Mouse (Mus musculus): ENCODE data around the gene Gm38655. TPM values are rescaled to one million over a fixed set of nuclear protein-coding genes. Genes with fewer than 3 reads are reported as not detected.
"Not testable (repeated sequence)": the region's sequence is repeated elsewhere in the genome, so short reads cannot be mapped to it uniquely, and the experiment has no call there.

Gm38655 gene
- polyA plus RNA-seq (2016; fragmentation: Nextera tagmentation; extraction: Ambion mirVana): not detected in 2 replicates

DNA sequence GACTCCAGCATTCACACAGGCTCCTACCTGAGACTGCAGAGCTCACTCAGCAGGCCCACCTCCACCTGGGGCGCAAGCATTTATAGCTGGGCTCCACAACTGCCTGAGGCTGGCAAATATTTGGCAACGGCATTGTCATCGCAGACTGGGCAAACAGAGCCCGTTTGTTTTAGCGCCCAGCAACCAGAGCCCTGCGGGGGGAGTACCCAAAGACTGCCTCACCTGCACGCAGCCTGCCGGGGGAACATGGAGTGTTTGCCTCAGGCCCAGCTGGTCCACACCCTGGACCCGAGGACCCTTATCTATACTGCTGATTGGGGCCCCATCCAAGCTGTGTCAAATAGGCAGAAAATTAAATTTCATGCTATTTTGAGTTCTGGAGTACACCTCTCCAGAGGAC is at the start of gene Gm38655:
Gene Gm38655 (minus strand): TSS at position 61 of the 400 bp plus-strand sequence.
- Histone ChIP-seq H3K36me3 (no peaks in the 10 kb centered on the region), H3K27ac (no peak within 1 kb of the TSS), H3K9ac (no peak within 1 kb of the TSS), H3K4me2 (replicated peaks) (no peak within 1 kb of the TSS), H3K4me1 (no peaks in the 10 kb centered on the region), H3K9me3 (no peaks in the 10 kb centered on the region), H3K27me3 (no peaks in the 10 kb centered on the region), H3K4me3 (no peak within 1 kb of the TSS)
- 57% methylated on average over 9 of the region's 9 CpGs for WGBS
- ATAC-seq (ENCODE audit: insufficient number of reproducible peaks, insufficient read depth, low FRiP score, low TSS enrichment): no peak

DNA sequence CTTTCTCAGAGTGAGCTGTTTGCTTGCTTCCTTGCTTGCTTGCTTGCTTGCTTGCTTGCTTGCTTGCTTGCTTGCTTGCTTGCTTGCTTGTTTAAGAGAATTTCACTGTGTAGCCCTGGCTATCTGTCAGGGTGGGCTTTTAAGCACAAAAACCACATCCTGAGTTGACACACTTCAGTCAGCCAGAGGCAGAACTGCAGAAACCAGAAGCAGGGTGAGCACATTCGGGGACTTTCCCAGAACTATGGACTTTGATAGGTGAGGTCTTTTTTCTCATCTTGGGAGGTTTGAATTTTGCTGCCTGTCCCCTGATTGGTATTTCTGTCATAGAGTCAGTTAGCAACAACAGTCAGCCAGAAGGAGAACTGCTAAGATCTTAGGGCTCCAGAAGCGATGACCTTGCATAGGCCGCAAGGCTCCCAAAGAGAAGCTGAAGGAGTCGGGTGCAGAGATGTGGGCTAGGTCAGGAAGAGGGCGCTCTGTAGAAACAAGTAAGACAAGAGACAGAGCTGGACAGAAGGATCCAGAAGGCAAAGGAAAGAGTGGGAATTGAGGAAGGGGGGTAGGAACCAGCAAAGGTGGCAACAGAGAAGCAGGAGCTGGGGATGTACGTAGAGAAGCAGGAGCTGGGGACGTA is 49.4 kb upstream of the Gm38655 start:
- no peaks in the 10 kb centered on the region for H3K9me3 ChIP-seq
- H3K27me3 ChIP-seq: no peaks in the 10 kb centered on the region
- ATAC-seq (ENCODE audit: insufficient number of reproducible peaks, insufficient read depth, low FRiP score, low TSS enrichment): no peak
- H3K4me1 ChIP-seq: peaks cover 12% of the 10 kb centered on the region
- WGBS: 89% methylated on average over 7 of the region's 7 CpGs
- H3K4me2 ChIP-seq (replicated peaks): no peak overlapping the region
- H3K36me3 ChIP-seq: peaks cover 44% of the 10 kb centered on the region
- H3K4me3 ChIP-seq: no peak overlapping the region
- no peak overlapping the region for H3K9ac ChIP-seq
- no peak overlapping the region for H3K27ac ChIP-seq

DNA sequence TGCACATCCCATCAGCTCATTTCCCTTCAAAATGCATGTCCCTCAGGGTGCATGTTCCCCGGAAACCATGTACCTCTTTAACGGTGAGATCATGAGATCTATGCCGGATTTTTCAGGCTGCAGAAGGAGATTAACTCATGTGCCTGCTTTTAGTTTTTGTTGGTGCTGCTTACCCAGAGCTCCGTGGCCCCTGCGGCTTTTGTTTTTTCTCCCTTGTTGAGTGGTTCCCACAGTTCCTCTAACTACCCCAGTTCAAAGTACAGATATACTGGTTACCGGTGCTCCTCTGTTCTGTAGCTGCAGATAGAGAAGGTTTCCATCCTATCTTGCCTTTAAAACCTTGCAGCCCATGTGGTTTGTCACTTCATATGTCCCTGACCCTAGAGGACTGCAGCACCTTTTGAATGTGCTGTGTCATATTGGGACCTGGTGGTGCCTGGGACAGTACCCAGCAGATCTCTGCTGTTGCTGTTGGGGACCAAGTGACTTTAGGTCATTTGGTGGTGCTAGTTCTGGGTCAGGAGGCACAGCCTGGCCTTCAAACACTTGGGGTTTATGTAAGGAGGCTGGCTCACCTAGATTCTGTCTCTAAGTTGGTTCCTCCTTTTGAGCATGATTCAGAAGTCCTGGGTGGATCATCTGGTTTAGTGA is 47.8 kb upstream of the Gm38655 start:
- no peaks in the 10 kb centered on the region for H3K27me3 ChIP-seq
- H3K9ac ChIP-seq: no peak overlapping the region
- H3K4me3 ChIP-seq: peak overlapping the region; percentile 39
- peak overlapping the region; percentile 19; the same call in 1 of the 2 replicates for H3K27ac ChIP-seq
- H3K9me3 ChIP-seq: no peaks in the 10 kb centered on the region
- peaks cover 12% of the 10 kb centered on the region for H3K4me1 ChIP-seq
- H3K36me3 ChIP-seq: peaks cover 47% of the 10 kb centered on the region
- ATAC-seq (ENCODE audit: insufficient number of reproducible peaks, insufficient read depth, low FRiP score, low TSS enrichment): no peak
- peak overlapping the region; percentile 79 for H3K4me2 ChIP-seq (replicated peaks)
- WGBS: 41% methylated on average over 6 of the region's 6 CpGs

DNA sequence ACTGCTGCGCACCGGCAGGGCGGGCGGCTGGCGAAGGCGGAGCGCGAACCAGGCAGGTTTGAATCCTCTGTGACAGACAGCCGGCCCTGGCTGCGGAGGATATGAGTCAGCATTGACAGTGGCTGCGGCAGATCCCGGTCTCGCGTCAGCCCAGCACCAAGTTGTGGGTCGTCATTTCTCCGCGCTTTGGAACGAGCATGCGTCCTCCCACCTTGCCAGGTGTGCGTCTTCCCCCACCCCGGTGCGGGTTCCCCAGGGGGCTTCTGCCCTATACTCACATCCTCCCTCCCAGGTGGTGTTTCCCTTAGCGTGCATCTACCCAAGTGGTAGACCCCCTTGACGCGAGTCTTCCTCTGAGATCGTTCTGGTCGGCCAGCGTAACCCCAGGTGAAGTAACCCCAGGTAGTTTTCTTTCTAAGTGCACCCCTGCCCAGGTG is 47.3 kb upstream of the Gm38655 start:
- peak overlapping the region; percentile 79 for H3K4me2 ChIP-seq (replicated peaks)
- H3K4me1 ChIP-seq: peaks cover 12% of the 10 kb centered on the region
- H3K36me3 ChIP-seq: peaks cover 45% of the 10 kb centered on the region
- peak overlapping the region; percentile 19; the same call in 1 of the 2 replicates for H3K27ac ChIP-seq
- not testable (repeated sequence) for H3K9ac ChIP-seq, H3K9me3 ChIP-seq, H3K27me3 ChIP-seq
- peak overlapping the region; percentile 39 for H3K4me3 ChIP-seq
- ATAC-seq (ENCODE audit: insufficient number of reproducible peaks, insufficient read depth, low FRiP score, low TSS enrichment): 0 out of 2 replicates have a peak, but pooled peaks have one; percentile 25
- 17% methylated on average over 14 of the region's 28 CpGs for WGBS

DNA sequence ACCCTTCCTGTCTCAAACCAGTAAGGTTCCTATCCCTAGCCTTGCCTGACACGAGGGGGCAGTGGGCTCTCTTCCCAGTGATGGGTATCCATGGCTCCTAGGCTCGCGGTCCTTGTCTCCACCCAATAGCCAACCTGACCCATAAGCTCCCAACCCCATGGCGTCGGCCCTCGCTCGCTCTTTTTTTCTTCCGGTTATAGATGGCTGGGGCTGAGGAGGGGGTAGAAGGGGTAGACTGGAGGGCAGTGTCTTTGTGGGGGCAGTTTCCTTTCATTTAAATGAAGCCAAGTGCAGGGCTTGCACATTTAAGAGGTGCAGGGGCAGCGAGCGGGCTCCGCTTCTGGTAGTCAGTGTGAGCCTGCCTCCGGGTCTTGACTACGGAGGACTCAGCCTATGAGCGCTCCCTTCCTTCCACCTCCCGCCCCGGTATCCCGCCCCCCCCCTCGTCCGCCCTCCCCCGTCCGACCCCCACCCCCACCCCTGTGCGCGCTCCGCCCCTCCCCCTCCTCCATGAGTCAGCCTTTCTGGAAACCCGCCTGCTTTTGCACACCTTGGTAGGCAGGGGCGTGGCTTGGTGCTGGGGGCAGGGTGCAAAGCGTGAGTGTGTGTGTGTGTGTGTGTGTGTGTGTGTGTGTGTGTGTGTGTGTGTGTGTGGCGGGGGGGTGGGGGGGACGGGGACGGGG is 46.7 kb upstream of the Gm38655 start:
- Histone ChIP-seq H3K9me3 (no peaks in the 10 kb centered on the region), H3K4me3 (peak overlapping the region; percentile 39), H3K9ac (peak overlapping the region; percentile 45), H3K4me1 (peaks cover 12% of the 10 kb centered on the region), H3K36me3 (peaks cover 39% of the 10 kb centered on the region), H3K4me2 (replicated peaks) (peak overlapping the region; percentile 79), H3K27ac (no peak overlapping the region; the same call in 1 of the 2 replicates), H3K27me3 (no peaks in the 10 kb centered on the region)
- 1% methylated on average over 18 of the region's 30 CpGs for WGBS
- peak; percentile 81 for ATAC-seq (ENCODE audit: insufficient number of reproducible peaks, insufficient read depth, low FRiP score, low TSS enrichment)

DNA sequence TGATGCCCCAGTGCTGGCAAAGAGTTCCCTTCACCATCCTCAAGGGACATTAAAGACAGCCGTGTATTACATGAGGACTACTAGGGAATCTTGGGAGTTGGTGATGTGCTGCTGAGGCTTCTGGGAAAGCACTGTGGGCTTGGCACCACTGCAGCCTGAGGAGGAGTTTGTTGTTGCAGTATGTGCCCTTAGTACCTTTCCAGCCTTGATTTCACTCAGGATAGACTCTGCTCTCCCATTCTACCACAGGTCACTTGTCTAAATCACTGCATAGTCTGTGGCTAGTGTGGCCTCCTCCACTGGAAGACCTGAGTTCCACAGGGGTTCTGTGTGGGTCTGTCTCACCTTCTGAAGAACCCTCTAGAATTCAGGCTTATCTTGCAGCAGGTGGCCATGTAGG is 45.5 kb upstream of the Gm38655 start:
- Histone ChIP-seq H3K27ac (no peak overlapping the region), H3K27me3 (no peaks in the 10 kb centered on the region), H3K4me3 (no peak overlapping the region), H3K36me3 (peaks cover 37% of the 10 kb centered on the region), H3K4me1 (peaks cover 12% of the 10 kb centered on the region), H3K9me3 (no peaks in the 10 kb centered on the region), H3K9ac (no peak overlapping the region), H3K4me2 (replicated peaks) (no peak overlapping the region)
- no peak for ATAC-seq (ENCODE audit: insufficient number of reproducible peaks, insufficient read depth, low FRiP score, low TSS enrichment)
- WGBS: 74% methylated on average over 1 of the region's 1 CpGs

DNA sequence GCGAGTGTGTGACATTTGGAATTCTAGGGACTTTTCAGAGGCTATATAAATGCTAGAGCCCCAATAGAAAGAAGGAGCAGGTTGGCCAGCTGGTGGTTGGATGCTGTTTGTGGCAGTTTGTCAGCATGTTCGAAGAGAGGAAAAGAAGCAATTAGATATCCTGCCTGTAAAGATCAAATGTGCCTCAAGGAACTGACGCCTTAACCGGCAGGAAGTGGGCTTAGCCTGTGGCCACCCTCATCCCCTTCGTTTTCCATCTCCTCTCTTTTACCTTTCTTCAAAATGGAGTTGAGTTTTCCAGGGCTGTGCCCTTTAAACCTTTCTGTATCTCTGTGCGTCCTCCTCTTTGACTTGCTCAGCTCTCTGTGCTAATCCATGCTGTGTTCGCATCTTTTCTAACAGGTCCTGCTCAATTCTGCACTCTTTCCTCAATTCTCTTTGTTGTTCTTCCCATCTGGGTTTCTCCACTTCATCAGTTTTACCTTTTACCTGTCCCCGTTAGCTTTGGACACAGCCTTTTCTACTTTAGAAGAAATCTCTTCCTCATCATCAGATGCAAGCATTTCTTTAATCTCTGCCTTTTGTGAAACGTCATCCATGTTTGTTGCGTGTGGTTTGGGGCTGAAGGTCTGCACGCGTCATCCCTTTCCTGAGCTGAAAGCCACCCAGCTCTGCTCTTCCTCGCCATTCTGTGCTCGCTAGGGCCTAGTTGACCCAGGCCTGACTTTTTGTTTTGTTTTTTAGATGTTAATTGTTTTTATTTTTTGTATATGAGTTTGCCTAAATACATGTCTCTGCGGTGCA is 44.4 kb upstream of the Gm38655 start:
- WGBS: 90% methylated on average over 15 of the region's 15 CpGs
- no peak overlapping the region; the same call in 1 of the 2 replicates for H3K9ac ChIP-seq
- no peak overlapping the region for H3K4me3 ChIP-seq
- ATAC-seq (ENCODE audit: insufficient number of reproducible peaks, insufficient read depth, low FRiP score, low TSS enrichment): no peak
- no peaks in the 10 kb centered on the region for H3K9me3 ChIP-seq
- no peak overlapping the region for H3K27ac ChIP-seq
- no peaks in the 10 kb centered on the region for H3K27me3 ChIP-seq
- H3K4me2 ChIP-seq (replicated peaks): no peak overlapping the region
- H3K36me3 ChIP-seq: peaks cover 46% of the 10 kb centered on the region
- peaks cover 12% of the 10 kb centered on the region for H3K4me1 ChIP-seq

DNA sequence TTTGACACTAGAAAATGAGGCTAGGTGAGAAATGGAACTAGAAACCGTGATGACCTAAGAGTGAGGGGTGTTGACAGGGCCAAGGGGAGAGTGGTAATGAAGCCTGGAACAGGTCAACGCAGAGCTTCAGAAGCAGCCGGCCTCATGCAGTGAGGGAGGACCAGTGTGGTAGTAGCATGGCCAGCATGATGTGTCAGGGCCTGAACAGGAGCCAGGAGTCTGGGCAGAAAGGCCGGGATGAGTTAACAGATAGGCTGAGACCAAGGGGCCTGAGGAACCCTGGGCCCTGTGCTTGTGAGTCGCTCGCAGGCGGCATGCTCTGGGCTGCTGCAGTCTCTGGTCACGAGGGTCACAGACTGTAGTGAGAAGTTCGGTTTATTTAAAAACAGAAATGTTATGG is 43.7 kb upstream of the Gm38655 start:
- Histone ChIP-seq H3K27ac (no peak overlapping the region), H3K4me1 (peaks cover 12% of the 10 kb centered on the region), H3K27me3 (no peaks in the 10 kb centered on the region), H3K4me2 (replicated peaks) (no peak overlapping the region), H3K9me3 (no peaks in the 10 kb centered on the region), H3K4me3 (no peak overlapping the region), H3K9ac (no peak overlapping the region), H3K36me3 (peaks cover 53% of the 10 kb centered on the region)
- no peak for ATAC-seq (ENCODE audit: insufficient number of reproducible peaks, insufficient read depth, low FRiP score, low TSS enrichment)
- 89% methylated on average over 9 of the region's 9 CpGs for WGBS

DNA sequence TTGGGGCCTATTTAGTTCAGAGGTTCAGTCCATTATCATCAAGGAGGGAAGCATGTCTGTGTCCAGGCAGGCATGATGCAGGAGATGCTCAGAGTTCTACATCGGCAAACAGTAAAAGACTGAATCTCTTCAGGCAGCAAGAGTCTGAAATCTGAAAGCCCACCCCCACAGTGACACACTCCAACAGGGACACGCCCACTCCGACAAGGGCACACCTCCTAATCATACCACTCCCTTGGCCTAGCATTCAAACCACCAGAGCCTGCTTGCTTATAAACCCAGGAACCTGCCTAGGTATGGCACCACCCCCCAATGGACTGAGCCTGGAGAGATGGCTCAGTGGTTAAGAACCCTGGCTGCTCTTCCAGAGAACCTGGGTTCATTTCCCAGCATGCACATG is 40.2 kb upstream of the Gm38655 start:
- Histone ChIP-seq H3K4me1 (no peaks in the 10 kb centered on the region), H3K27me3 (no peaks in the 10 kb centered on the region), H3K27ac (no peak overlapping the region), H3K4me3 (no peak overlapping the region), H3K9ac (no peak overlapping the region), H3K4me2 (replicated peaks) (no peak overlapping the region), H3K9me3 (no peaks in the 10 kb centered on the region), H3K36me3 (peaks cover 77% of the 10 kb centered on the region)
- 85% methylated on average over 3 of the region's 3 CpGs for WGBS
- ATAC-seq (ENCODE audit: insufficient number of reproducible peaks, insufficient read depth, low FRiP score, low TSS enrichment): no peak

DNA sequence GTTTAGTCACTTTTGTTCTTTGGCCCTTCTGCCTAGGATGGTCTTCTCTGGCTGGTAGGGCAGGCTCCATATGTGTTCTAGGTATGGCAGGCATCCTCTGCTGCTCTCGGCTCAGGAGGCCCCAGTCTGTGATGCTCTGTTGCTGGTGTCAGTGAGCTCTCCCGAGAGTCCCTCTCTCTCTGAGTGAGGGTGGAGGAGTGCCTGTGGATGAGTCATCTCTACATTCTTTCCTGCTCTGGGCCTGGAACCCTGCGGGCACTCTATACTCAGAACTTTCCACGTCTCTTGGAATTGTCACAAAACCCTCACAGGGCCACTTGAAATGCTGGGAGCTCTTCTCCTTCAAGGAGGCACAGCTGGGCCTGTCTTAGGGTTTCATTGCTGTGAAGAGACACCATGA is 36.4 kb upstream of the Gm38655 start:
- H3K9me3 ChIP-seq: no peaks in the 10 kb centered on the region
- no peak overlapping the region for H3K4me2 ChIP-seq (replicated peaks)
- no peak overlapping the region for H3K27ac ChIP-seq
- no peak overlapping the region for H3K4me3 ChIP-seq
- no peak for ATAC-seq (ENCODE audit: insufficient number of reproducible peaks, insufficient read depth, low FRiP score, low TSS enrichment)
- WGBS: 91% methylated on average over 4 of the region's 4 CpGs
- no peaks in the 10 kb centered on the region for H3K4me1 ChIP-seq
- H3K27me3 ChIP-seq: no peaks in the 10 kb centered on the region
- H3K36me3 ChIP-seq: peaks cover 88% of the 10 kb centered on the region
- no peak overlapping the region for H3K9ac ChIP-seq

DNA sequence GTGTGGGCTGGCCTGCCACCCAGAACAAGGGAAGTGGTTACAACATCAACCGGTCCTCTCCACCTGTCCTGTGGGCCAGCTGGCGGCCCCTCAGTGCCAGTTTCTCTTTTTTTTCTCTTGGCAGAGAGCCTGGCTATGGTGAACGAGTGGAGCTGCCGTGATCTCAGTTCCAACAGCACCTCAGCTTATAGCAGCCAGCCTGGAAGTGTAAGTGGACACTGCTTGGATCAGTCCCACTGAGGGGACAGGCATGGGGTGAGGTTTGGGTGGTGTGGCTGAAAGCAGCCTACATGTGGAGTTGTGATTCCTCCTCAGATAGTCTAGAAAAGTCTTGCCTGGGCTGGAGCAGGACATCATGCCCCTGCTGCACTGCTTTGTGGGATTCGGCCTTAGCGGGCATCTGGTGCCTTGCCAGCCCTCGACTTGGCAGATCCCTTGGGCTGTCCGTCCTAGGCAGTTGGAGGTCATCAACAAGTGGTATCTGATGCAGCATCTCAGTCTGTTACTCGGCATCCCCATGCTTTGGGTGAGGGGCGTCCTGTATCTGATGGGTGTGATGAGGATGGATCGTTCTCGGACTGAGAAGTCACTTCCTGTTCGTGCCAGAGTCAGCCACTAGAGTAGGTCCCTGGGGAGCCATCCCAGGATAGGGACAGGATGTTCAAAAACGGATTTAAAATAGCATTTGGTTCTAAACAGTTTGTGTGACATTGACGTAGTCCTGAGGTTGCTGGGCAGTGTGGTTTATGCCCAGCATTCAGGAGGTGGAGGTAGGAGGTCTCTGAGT is 35.6 kb upstream of the Gm38655 start:
- 85% methylated on average over 15 of the region's 15 CpGs for WGBS

More for the DNA sequence above, 35.6 kb upstream of the Gm38655 start:
- no peak for ATAC-seq (ENCODE audit: insufficient number of reproducible peaks, insufficient read depth, low FRiP score, low TSS enrichment)
- no peaks in the 10 kb centered on the region for H3K4me1 ChIP-seq
- H3K27me3 ChIP-seq: no peaks in the 10 kb centered on the region
- H3K36me3 ChIP-seq: peaks cover 88% of the 10 kb centered on the region
- no peak overlapping the region for H3K4me2 ChIP-seq (replicated peaks)
- no peaks in the 10 kb centered on the region for H3K9me3 ChIP-seq
- no peak overlapping the region for H3K27ac ChIP-seq
- H3K9ac ChIP-seq: no peak overlapping the region
- no peak overlapping the region for H3K4me3 ChIP-seq
